Mouse (Mus musculus) liver, adult 2 months (tissue): ENCODE data around the gene Polr2f. TPM values are rescaled to one million over a fixed set of nuclear protein-coding genes. Genes with fewer than 3 reads are reported as not detected.

Source experiments
- DNase-seq: peaks from one replicate; pipeline ENCODE4 v3.0.0-alpha.2; 2011; ENCODE audit warnings: low read depth, low spot score; ENCODE audit errors: extremely low read depth
- H3K27ac ChIP-seq: fragments of 200-500 bp; replicated peaks from 2 replicates; pipeline ENCODE4 v1.5.1; 2012; ENCODE audit warnings: low read depth, mild to moderate bottlenecking, control low read depth, inconsistent platforms, low read length; ENCODE audit not compliant: insufficient read depth
- H3K27me3 ChIP-seq: fragments of 200-500 bp; 2 replicates; pipeline ENCODE4 v1.6.1; 2012; ENCODE audit warnings: mild to moderate bottlenecking, moderate library complexity, low read length, inconsistent platforms; ENCODE audit not compliant: control insufficient read depth, insufficient read depth
- H3K36me3 ChIP-seq: fragments of 200-500 bp; 2 replicates; pipeline ENCODE4 v1.6.1; 2012; ENCODE audit warnings: low read length, inconsistent platforms; ENCODE audit not compliant: control insufficient read depth, insufficient read depth
- H3K4me1 ChIP-seq: fragments of 200-500 bp; 2 replicates; pipeline ENCODE4 v1.6.1; 2011; ENCODE audit warnings: low read length; ENCODE audit not compliant: control insufficient read depth, insufficient read depth
- H3K4me3 ChIP-seq: fragments of 200-500 bp; 2 replicates; pipeline ENCODE4 v1.5.1; 2011; ENCODE audit warnings: low read depth, mild to moderate bottlenecking, control low read depth, low read length, moderate library complexity; ENCODE audit not compliant: insufficient read depth
- H3K79me2 ChIP-seq: fragments of 200-500 bp; 2 replicates; pipeline ENCODE4 v1.6.1; 2012; ENCODE audit warnings: inconsistent platforms, mild to moderate bottlenecking, low read length, moderate library complexity; ENCODE audit not compliant: control insufficient read depth, insufficient read depth
- H3K9ac ChIP-seq: fragments of 200-500 bp; 2 replicates; pipeline ENCODE4 v1.6.1; 2012; ENCODE audit warnings: low read depth, mild to moderate bottlenecking, control low read depth, inconsistent platforms, low read length
- POLR2A ChIP-seq: fragments of 200-500 bp; IDR thresholded peaks from 2 replicates; pipeline ENCODE4 v1.6.1; 2011; ENCODE audit warnings: low read length, control low read depth; ENCODE audit not compliant: insufficient read depth; ENCODE audit errors: extremely low read depth
- WGBS: fragments of 180-500 bp; shearing (Covaris S2); methylation state at CpG from one replicate; pipeline ENCODE4 v1.1.7; 2018; 5-methylcytosine and 5-hydroxymethylcytosine counted together
- polyA plus RNA-seq: library from polyadenylated mRNA; depleted of rRNA; stranded (reverse); fragments of >200 nt; gene quantifications from 2 replicates; pipeline ENCODE4 v1.2.3, GENCODE M21; 2012; rRNA removed
- total RNA-seq: library from RNA; depleted of rRNA; stranded (reverse); fragments of >200 nt; gene quantifications from 2 replicates; pipeline ENCODE4 v1.2.3, GENCODE M21; 2014; rRNA removed

The Polr2f gene
- total and polyA plus RNA-seq, 2 experiments = 29.9 to 36.0 TPM

DNA sequence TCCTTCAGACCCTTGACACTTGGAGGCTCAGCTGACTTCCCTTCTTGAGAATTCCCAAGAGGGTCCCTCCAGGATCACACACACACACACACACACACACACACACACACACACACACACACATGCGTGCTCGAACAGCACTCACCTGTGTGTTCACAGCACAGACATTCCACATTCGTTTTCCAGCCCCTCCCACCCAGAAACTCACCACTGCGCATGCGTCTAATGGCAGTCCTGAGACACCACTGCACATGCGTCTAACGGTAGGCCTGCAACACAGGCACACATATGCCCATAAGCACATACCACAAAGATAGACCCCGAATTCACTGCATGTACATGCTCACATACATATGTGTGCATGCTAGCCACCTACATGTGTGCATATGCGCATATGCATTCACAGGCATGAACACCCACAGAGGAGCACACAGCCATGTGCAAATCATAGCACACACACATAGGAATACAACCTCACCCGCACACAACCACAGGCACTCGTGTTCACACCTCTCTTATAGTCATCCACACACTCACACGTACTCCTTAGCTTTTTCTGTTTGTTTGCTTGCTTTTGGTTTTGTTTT, 58.7 kb downstream of the Polr2f start:
- WGBS = 94% methylated on average over 12 of the region's 12 CpGs
- Histone ChIP-seq H3K79me2 (no peaks in the 10 kb centered on the region), H3K9ac (no peak overlapping the region), H3K4me3 (no peak overlapping the region), H3K27me3 (no peaks in the 10 kb centered on the region), H3K27ac (no peak overlapping the region), H3K36me3 (no peaks in the 10 kb centered on the region), H3K4me1 (no peaks in the 10 kb centered on the region)
- no peak for DNase-seq
- TF ChIP-seq POLR2A = no peak

Other genes with a start within 250 kb of the Polr2f start
- not detected in 2 replicates for gene Gm49510, start 241.3 kb upstream of the Polr2f start, total RNA-seq
- not detected in 2 replicates for gene Gm49510, start 241.3 kb upstream of the Polr2f start, polyA plus RNA-seq
- gene Sh3bp1, start 241.2 kb upstream of the Polr2f start, total RNA-seq = 0.37 and 2.3 TPM in 2 replicates
- gene Sh3bp1, start 241.2 kb upstream of the Polr2f start, polyA plus RNA-seq = 3.7 and 6.0 TPM in 2 replicates
- 0.27 and 0.37 TPM in 2 replicates for gene Pdxp, start 227.1 kb upstream of the Polr2f start, total RNA-seq
- gene Pdxp, start 227.1 kb upstream of the Polr2f start, polyA plus RNA-seq = 0.62 and 1.2 TPM in 2 replicates
- 23.2 and 31.6 TPM in 2 replicates for gene Lgals1, start 214.3 kb upstream of the Polr2f start, total RNA-seq
- 25.2 and 26.9 TPM in 2 replicates for gene Lgals1, start 214.3 kb upstream of the Polr2f start, polyA plus RNA-seq
- gene Nol12, start 206.1 kb upstream of the Polr2f start, total RNA-seq = 4.0 and 5.3 TPM in 2 replicates
- gene Nol12, start 206.1 kb upstream of the Polr2f start, polyA plus RNA-seq = 10.3 and 13.1 TPM in 2 replicates
- gene Triobp, start 193.3 kb upstream of the Polr2f start, total RNA-seq = 11.9 and 14.3 TPM in 2 replicates
- 19.9 and 24.3 TPM in 2 replicates for gene Triobp, start 193.3 kb upstream of the Polr2f start, polyA plus RNA-seq
- 64.2 and 82.1 TPM in 2 replicates for gene H1f0, start 112.6 kb upstream of the Polr2f start, total RNA-seq
- 68.0 and 79.0 TPM in 2 replicates for gene H1f0, start 112.6 kb upstream of the Polr2f start, polyA plus RNA-seq
- gene Galr3, start 99.1 kb upstream of the Polr2f start, total RNA-seq = not detected in 2 replicates
- gene Galr3, start 99.1 kb upstream of the Polr2f start, polyA plus RNA-seq = 0.09 TPM in 1 of 2 replicates, not detected in the other
- 5.1 and 6.4 TPM in 2 replicates for gene Ankrd54, start 78.1 kb upstream of the Polr2f start, total RNA-seq
- 22.5 and 27.1 TPM in 2 replicates for gene Ankrd54, start 78.1 kb upstream of the Polr2f start, polyA plus RNA-seq
- 82.1 and 94.2 TPM in 2 replicates for gene Eif3l, start 65.8 kb upstream of the Polr2f start, total RNA-seq
- gene Eif3l, start 65.8 kb upstream of the Polr2f start, polyA plus RNA-seq = 98.3 and 103 TPM in 2 replicates
- 3.0 and 3.3 TPM in 2 replicates for gene Micall1, start 32.1 kb upstream of the Polr2f start, total RNA-seq
- 6.2 and 8.9 TPM in 2 replicates for gene Micall1, start 32.1 kb upstream of the Polr2f start, polyA plus RNA-seq
- gene 1700088E04Rik, start 244 bp downstream of the Polr2f start, total RNA-seq = 0.65 and 0.67 TPM in 2 replicates
- gene 1700088E04Rik, start 244 bp downstream of the Polr2f start, polyA plus RNA-seq = 0.25 and 0.65 TPM in 2 replicates
- gene Sox10, start 24.2 kb downstream of the Polr2f start, total RNA-seq = not detected in 2 replicates
- gene Sox10, start 24.2 kb downstream of the Polr2f start, polyA plus RNA-seq = 0.06 TPM in 1 of 2 replicates, not detected in the other
- gene Pick1, start 88.2 kb downstream of the Polr2f start, total RNA-seq = 12.4 and 12.8 TPM in 2 replicates
- gene Pick1, start 88.2 kb downstream of the Polr2f start, polyA plus RNA-seq = 15.4 and 18.5 TPM in 2 replicates
- not detected in 2 replicates for gene Gm49486, start 88.4 kb downstream of the Polr2f start, total RNA-seq
- not detected in 2 replicates for gene Gm49486, start 88.4 kb downstream of the Polr2f start, polyA plus RNA-seq
- not detected in 2 replicates for gene Slc16a8, start 113.8 kb downstream of the Polr2f start, total RNA-seq
- not detected in 2 replicates for gene Slc16a8, start 113.8 kb downstream of the Polr2f start, polyA plus RNA-seq
- 0.20 TPM in 1 of 2 replicates, not detected in the other for gene Baiap2l2, start 144.5 kb downstream of the Polr2f start, total RNA-seq
- gene Baiap2l2, start 144.5 kb downstream of the Polr2f start, polyA plus RNA-seq = 0.31 and 0.51 TPM in 2 replicates
- gene Pla2g6, start 187.4 kb downstream of the Polr2f start, total RNA-seq = 16.3 and 29.3 TPM in 2 replicates
- 24.5 and 25.1 TPM in 2 replicates for gene Pla2g6, start 187.4 kb downstream of the Polr2f start, polyA plus RNA-seq
- 8.5 and 10.8 TPM in 2 replicates for gene Maff, start 205.6 kb downstream of the Polr2f start, total RNA-seq
- gene Maff, start 205.6 kb downstream of the Polr2f start, polyA plus RNA-seq = 0.75 and 0.89 TPM in 2 replicates